Mouse (Mus musculus) liver, embryonic 16.5 days (tissue): ENCODE measurements at regions not wholly inside any gene's neighbourhood (a gene's known extent, or its start where the extent isn't known, plus 50 kb on each side); places are given as distances from the start of the nearest gene placed in this dataset.

Experiments used
- ATAC-seq: fragments of 200-750 bp; cut with Nextera tagmentation; 2 replicates; pipeline ENCODE4 v1.8.0; 2017; ENCODE audit warnings: low read depth, mild to moderate bottlenecking, moderate number of reproducible peaks, moderate library complexity
- H3K27ac ChIP-seq: fragments of 300-500 bp; sonication (generic); 2 replicates; pipeline ENCODE4 v1.5.1; 2014; ENCODE audit warnings: mild to moderate bottlenecking, low read length
- H3K27me3 ChIP-seq: fragments of 300-500 bp; sonication (generic); 2 replicates; pipeline ENCODE4 v1.6.1; 2014; ENCODE audit warnings: low read depth, low read length, mixed read lengths; ENCODE audit not compliant: control insufficient read depth, insufficient read depth
- H3K36me3 ChIP-seq: fragments of 300-500 bp; sonication (generic); 2 replicates; pipeline ENCODE4 v1.6.1; 2014; ENCODE audit warnings: mild to moderate bottlenecking; ENCODE audit not compliant: control insufficient read depth, insufficient read depth
- H3K4me1 ChIP-seq: fragments of 300-500 bp; sonication (generic); 2 replicates; pipeline ENCODE4 v1.6.1; 2014; ENCODE audit warnings: low read depth, low read length, mixed read lengths; ENCODE audit not compliant: control insufficient read depth
- H3K4me2 ChIP-seq: fragments of 300-500 bp; sonication (generic); 2 replicates; pipeline ENCODE4 v1.6.1; 2014; ENCODE audit warnings: low read depth, low read length, mixed read lengths
- H3K4me3 ChIP-seq: fragments of 300-500 bp; sonication (generic); 2 replicates; pipeline ENCODE4 v1.5.1; 2014; ENCODE audit warnings: low read depth, mild to moderate bottlenecking, low read length
- H3K9ac ChIP-seq: fragments of 300-500 bp; sonication (generic); 2 replicates; pipeline ENCODE4 v1.6.1; 2014; ENCODE audit warnings: low read depth, low read length
- H3K9me3 ChIP-seq: fragments of 300-500 bp; sonication (generic); replicated peaks from 2 replicates; pipeline ENCODE4 v1.6.1; 2016; ENCODE audit warnings: low read length; ENCODE audit not compliant: control insufficient read depth
- WGBS: fragments of 180-500 bp; shearing (Covaris S2); extraction: QIAGEN DNeasy Blood & Tissue Kit; methylation state at CpG from one replicate; pipeline ENCODE4 v1.1.7; 2014; ENCODE audit not compliant: insufficient replicate concordance; 5-methylcytosine and 5-hydroxymethylcytosine counted together

GRCm38 (mm10) chr4:5206394-5207099 lies 413.4 kb upstream of the Impad1 start:
- no peak for ATAC-seq

GRCm38 (mm10) chr4:5205328-5206208 lies 412.4 kb upstream of the Impad1 start:
- no peaks in the 10 kb centered on the region for H3K27me3 ChIP-seq
- no peak overlapping the region for H3K4me2 ChIP-seq
- no peak overlapping the region for H3K9ac ChIP-seq
- no peaks in the 10 kb centered on the region for H3K36me3 ChIP-seq
- H3K4me1 ChIP-seq, result no peaks in the 10 kb centered on the region
- H3K27ac ChIP-seq, result no peak overlapping the region
- ATAC-seq, result no peak
- no peaks in the 10 kb centered on the region for H3K9me3 ChIP-seq
- 64% methylated on average over 7 of the region's 7 CpGs for WGBS
- H3K4me3 ChIP-seq, result no peak overlapping the region

More at GRCm38 (mm10) chr4:5206394-5207099, 413.4 kb upstream of the Impad1 start:
- no peaks in the 10 kb centered on the region for H3K4me1 ChIP-seq
- no peak overlapping the region for H3K4me3 ChIP-seq
- no peaks in the 10 kb centered on the region for H3K27me3 ChIP-seq
- H3K9ac ChIP-seq, result no peak overlapping the region
- no peak overlapping the region for H3K27ac ChIP-seq
- no peaks in the 10 kb centered on the region for H3K9me3 ChIP-seq
- H3K4me2 ChIP-seq, result no peak overlapping the region
- H3K36me3 ChIP-seq, result no peaks in the 10 kb centered on the region
- 35% methylated on average over 1 of the region's 1 CpGs for WGBS

- WGBS, result 44% methylated on average over 3 of the region's 3 CpGs
- no peak for ATAC-seq
- no peaks in the 10 kb centered on the region for H3K9me3 ChIP-seq
Observed at GRCm38 (mm10) chr4:5194272-5194671, 401.1 kb upstream of the Impad1 start.

GRCm38 (mm10) chr4:5181591-5181990 lies 388.4 kb upstream of the Impad1 start:
- no peak overlapping the region for H3K9ac ChIP-seq
- no peak overlapping the region for H3K4me3 ChIP-seq
- H3K27ac ChIP-seq, result no peak overlapping the region
- no peak overlapping the region for H3K4me2 ChIP-seq
- no peaks in the 10 kb centered on the region for H3K27me3 ChIP-seq
- no peak for ATAC-seq
- H3K36me3 ChIP-seq, result no peaks in the 10 kb centered on the region
- no peaks in the 10 kb centered on the region for H3K4me1 ChIP-seq
- H3K9me3 ChIP-seq, result no peaks in the 10 kb centered on the region; the same call in 1 of the 2 replicates
- WGBS, result 40% methylated on average over 1 of the region's 1 CpGs

More at GRCm38 (mm10) chr4:5194272-5194671, 401.1 kb upstream of the Impad1 start:
- Histone ChIP-seq H3K9ac (no peak overlapping the region), H3K4me3 (no peak overlapping the region), H3K4me1 (no peaks in the 10 kb centered on the region), H3K4me2 (no peak overlapping the region), H3K27ac (no peak overlapping the region), H3K27me3 (no peaks in the 10 kb centered on the region), H3K36me3 (no peaks in the 10 kb centered on the region)

GRCm38 (mm10) chr4:5178991-5179693 lies 386.0 kb upstream of the Impad1 start:
- Histone ChIP-seq H3K4me3 (no peak overlapping the region), H3K36me3 (no peaks in the 10 kb centered on the region), H3K27me3 (no peaks in the 10 kb centered on the region), H3K27ac (no peak overlapping the region), H3K4me1 (no peaks in the 10 kb centered on the region), H3K4me2 (no peak overlapping the region), H3K9ac (no peak overlapping the region), H3K9me3 (no peaks in the 10 kb centered on the region; the same call in 1 of the 2 replicates)
- 54% methylated on average over 11 of the region's 11 CpGs for WGBS
- ATAC-seq, result no peak

- Histone ChIP-seq H3K27ac (no peak overlapping the region), H3K4me2 (no peak overlapping the region), H3K4me3 (no peak overlapping the region), H3K9me3 (no peaks in the 10 kb centered on the region), H3K4me1 (no peaks in the 10 kb centered on the region), H3K36me3 (no peaks in the 10 kb centered on the region), H3K9ac (no peak overlapping the region), H3K27me3 (no peaks in the 10 kb centered on the region)
- no peak for ATAC-seq
- WGBS, result 56% methylated on average over 1 of the region's 1 CpGs
Observed at GRCm38 (mm10) chr4:5165263-5165662, 372.1 kb upstream of the Impad1 start.

- H3K36me3 ChIP-seq, result no peaks in the 10 kb centered on the region
- no peak overlapping the region for H3K4me2 ChIP-seq
- no peak for ATAC-seq
- no peaks in the 10 kb centered on the region for H3K27me3 ChIP-seq
- H3K9me3 ChIP-seq, result no peaks in the 10 kb centered on the region
- H3K9ac ChIP-seq, result no peak overlapping the region
- H3K27ac ChIP-seq, result no peak overlapping the region
- H3K4me3 ChIP-seq, result no peak overlapping the region
- no peaks in the 10 kb centered on the region for H3K4me1 ChIP-seq
- WGBS, result 30% methylated on average over 1 of the region's 1 CpGs
Observed at GRCm38 (mm10) chr4:5160931-5161330, 367.8 kb upstream of the Impad1 start.

- H3K4me2 ChIP-seq, result no peak overlapping the region
- no peak overlapping the region for H3K4me3 ChIP-seq
- H3K36me3 ChIP-seq, result no peaks in the 10 kb centered on the region
- no peaks in the 10 kb centered on the region for H3K27me3 ChIP-seq
- no peaks in the 10 kb centered on the region for H3K9me3 ChIP-seq
- H3K9ac ChIP-seq, result no peak overlapping the region
- no peaks in the 10 kb centered on the region for H3K4me1 ChIP-seq
- no peak overlapping the region for H3K27ac ChIP-seq
- ATAC-seq, result no peak
- WGBS, result 34% methylated on average over 3 of the region's 3 CpGs
Observed at GRCm38 (mm10) chr4:5130726-5131125, 337.6 kb upstream of the Impad1 start.
